Mouse (Mus musculus): ENCODE data around the gene Iqschfp.

- TF ChIP-seq CTCF (IDR thresholded peaks at IDR 0.05; ENCODE audit: borderline replicate concordance, extremely low read depth, insufficient read depth, insufficient read length) (no peak), POLR2A (IDR thresholded peaks at IDR 0.05; ENCODE audit: borderline replicate concordance, extremely low read depth, insufficient read depth, insufficient read length, poor library complexity, severe bottlenecking) (no peak)
These were observed 777.5 kb downstream of the Iqschfp start for GRCm38 (mm10) chr3:68669418-68669974.

Measured in brain, embryonic 14.5 days (tissue).